Mouse (Mus musculus): Measurements from ENCODE around the gene Dse. TPM values are rescaled to one million over a fixed set of nuclear protein-coding genes. Genes with fewer than 3 reads are reported as not detected.

Dse gene
- polyA plus RNA-seq, 1 experiment, result 51.4 TPM

- H3K27ac ChIP-seq (ENCODE audit: insufficient read depth, low read length), result no peak overlapping the region
- peaks cover 2% of the 10 kb centered on the region for H3K4me1 ChIP-seq (ENCODE audit: control insufficient read depth, insufficient read depth, low read length)
- no peak overlapping the region for H3K4me3 ChIP-seq (ENCODE audit: low read depth, low read length)
- H3K36me3 ChIP-seq (ENCODE audit: control insufficient read depth, insufficient read depth, low read length, poor library complexity, severe bottlenecking), result no peaks in the 10 kb centered on the region
- H3K9me3 ChIP-seq (replicated peaks; ENCODE audit: control insufficient read depth, insufficient read depth, low read length, poor library complexity, severe bottlenecking), result 0 out of 2 replicates have a peak, but pooled peaks cover 2% of the 10 kb centered on the region
- no peaks in the 10 kb centered on the region for H3K27me3 ChIP-seq (ENCODE audit: control insufficient read depth, insufficient read depth, low read length, poor library complexity, severe bottlenecking)
- H3K9ac ChIP-seq (ENCODE audit: low read depth, poor library complexity, severe bottlenecking), result no peak overlapping the region
- no peak for TF ChIP-seq EP300 (IDR thresholded peaks at IDR 0.05; ENCODE audit: insufficient read depth, low read depth, low read length)
- TF ChIP-seq POLR2A (IDR thresholded peaks at IDR 0.05; ENCODE audit: insufficient read depth, low read length), result no peak
Observed at GRCm38 (mm10) chr10:34238536-34238935, 31.0 kb upstream of the Dse start.

DNA sequence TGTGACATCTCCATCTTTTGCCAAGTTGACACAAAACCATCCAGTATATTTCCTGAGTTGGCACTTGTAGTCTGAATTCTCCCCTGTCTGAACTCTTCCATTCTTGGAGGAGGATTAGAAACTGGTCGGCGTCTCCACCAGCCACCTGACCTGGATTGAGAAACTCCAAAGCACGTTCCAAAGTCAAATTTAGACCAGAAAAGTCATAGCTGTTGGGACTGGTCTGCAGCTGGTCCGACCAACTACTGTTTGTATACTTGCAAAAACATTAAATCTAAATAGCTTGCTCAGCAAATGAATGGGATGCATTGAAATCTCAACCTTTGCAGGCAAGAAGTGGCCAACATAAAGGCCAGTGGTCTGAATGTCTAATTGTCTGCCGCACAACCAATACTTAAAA lies 29.1 kb upstream of the Dse start:
- Histone ChIP-seq H3K27ac (ENCODE audit: insufficient read depth, low read length) (no peak overlapping the region), H3K36me3 (ENCODE audit: control insufficient read depth, insufficient read depth, low read length, poor library complexity, severe bottlenecking) (no peaks in the 10 kb centered on the region), H3K4me1 (ENCODE audit: control insufficient read depth, insufficient read depth, low read length) (peaks cover 2% of the 10 kb centered on the region), H3K27me3 (ENCODE audit: control insufficient read depth, insufficient read depth, low read length, poor library complexity, severe bottlenecking) (no peaks in the 10 kb centered on the region), H3K4me3 (ENCODE audit: low read depth, low read length) (no peak overlapping the region), H3K9me3 (replicated peaks; ENCODE audit: control insufficient read depth, insufficient read depth, low read length, poor library complexity, severe bottlenecking) (0 out of 2 replicates have a peak, but pooled peaks cover 2% of the 10 kb centered on the region), H3K9ac (ENCODE audit: low read depth, poor library complexity, severe bottlenecking) (no peak overlapping the region)
- TF ChIP-seq POLR2A (IDR thresholded peaks at IDR 0.05; ENCODE audit: insufficient read depth, low read length) (no peak), EP300 (IDR thresholded peaks at IDR 0.05; ENCODE audit: insufficient read depth, low read depth, low read length) (no peak)

GRCm38 (mm10) chr10:34235384-34235783 lies 27.9 kb upstream of the Dse start:
- H3K36me3 ChIP-seq (ENCODE audit: control insufficient read depth, insufficient read depth, low read length, poor library complexity, severe bottlenecking), result no peaks in the 10 kb centered on the region
- 0 out of 2 replicates have a peak, but pooled peaks cover 2% of the 10 kb centered on the region for H3K9me3 ChIP-seq (replicated peaks; ENCODE audit: control insufficient read depth, insufficient read depth, low read length, poor library complexity, severe bottlenecking)
- no peak overlapping the region for H3K4me3 ChIP-seq (ENCODE audit: low read depth, low read length)
- no peak for TF ChIP-seq POLR2A (IDR thresholded peaks at IDR 0.05; ENCODE audit: insufficient read depth, low read length)
- TF ChIP-seq EP300 (IDR thresholded peaks at IDR 0.05; ENCODE audit: insufficient read depth, low read depth, low read length), result no peak
- no peaks in the 10 kb centered on the region for H3K27me3 ChIP-seq (ENCODE audit: control insufficient read depth, insufficient read depth, low read length, poor library complexity, severe bottlenecking)
- H3K27ac ChIP-seq (ENCODE audit: insufficient read depth, low read length), result peak overlapping the region; percentile 29
- H3K4me1 ChIP-seq (ENCODE audit: control insufficient read depth, insufficient read depth, low read length), result peaks cover 2% of the 10 kb centered on the region
- H3K9ac ChIP-seq (ENCODE audit: low read depth, poor library complexity, severe bottlenecking), result no peak overlapping the region

GRCm38 (mm10) chr10:34233931-34234745 lies 26.6 kb upstream of the Dse start:
- Histone ChIP-seq H3K4me3 (ENCODE audit: low read depth, low read length) (no peak overlapping the region), H3K36me3 (ENCODE audit: control insufficient read depth, insufficient read depth, low read length, poor library complexity, severe bottlenecking) (no peaks in the 10 kb centered on the region), H3K27ac (ENCODE audit: insufficient read depth, low read length) (peak overlapping the region; percentile 87), H3K27me3 (ENCODE audit: control insufficient read depth, insufficient read depth, low read length, poor library complexity, severe bottlenecking) (no peaks in the 10 kb centered on the region), H3K4me1 (ENCODE audit: control insufficient read depth, insufficient read depth, low read length) (peaks cover 2% of the 10 kb centered on the region), H3K9me3 (replicated peaks; ENCODE audit: control insufficient read depth, insufficient read depth, low read length, poor library complexity, severe bottlenecking) (0 out of 2 replicates have a peak, but pooled peaks cover 2% of the 10 kb centered on the region), H3K9ac (ENCODE audit: low read depth, poor library complexity, severe bottlenecking) (no peak overlapping the region)
- TF ChIP-seq POLR2A (IDR thresholded peaks at IDR 0.05; ENCODE audit: insufficient read depth, low read length) (no peak), EP300 (IDR thresholded peaks at IDR 0.05; ENCODE audit: insufficient read depth, low read depth, low read length) (peak; percentile 99), CTCF (IDR thresholded peaks at IDR 0.05; ENCODE audit: low read depth, low read length) (no peak)

- 0 out of 2 replicates have a peak, but pooled peaks cover 2% of the 10 kb centered on the region for H3K9me3 ChIP-seq (replicated peaks; ENCODE audit: control insufficient read depth, insufficient read depth, low read length, poor library complexity, severe bottlenecking)
- peaks cover 2% of the 10 kb centered on the region for H3K4me1 ChIP-seq (ENCODE audit: control insufficient read depth, insufficient read depth, low read length)
- no peak for TF ChIP-seq POLR2A (IDR thresholded peaks at IDR 0.05; ENCODE audit: insufficient read depth, low read length)
- no peak for TF ChIP-seq EP300 (IDR thresholded peaks at IDR 0.05; ENCODE audit: insufficient read depth, low read depth, low read length)
- no peak for TF ChIP-seq CTCF (IDR thresholded peaks at IDR 0.05; ENCODE audit: low read depth, low read length)
- H3K9ac ChIP-seq (ENCODE audit: low read depth, poor library complexity, severe bottlenecking), result peak overlapping the region; percentile 69
- H3K27ac ChIP-seq (ENCODE audit: insufficient read depth, low read length), result peak overlapping the region; percentile 85
- no peaks in the 10 kb centered on the region for H3K27me3 ChIP-seq (ENCODE audit: control insufficient read depth, insufficient read depth, low read length, poor library complexity, severe bottlenecking)
- H3K4me3 ChIP-seq (ENCODE audit: low read depth, low read length), result peak overlapping the region; percentile 57
- no peaks in the 10 kb centered on the region for H3K36me3 ChIP-seq (ENCODE audit: control insufficient read depth, insufficient read depth, low read length, poor library complexity, severe bottlenecking)
Observed at GRCm38 (mm10) chr10:34233418-34233817, 25.9 kb upstream of the Dse start.

DNA sequence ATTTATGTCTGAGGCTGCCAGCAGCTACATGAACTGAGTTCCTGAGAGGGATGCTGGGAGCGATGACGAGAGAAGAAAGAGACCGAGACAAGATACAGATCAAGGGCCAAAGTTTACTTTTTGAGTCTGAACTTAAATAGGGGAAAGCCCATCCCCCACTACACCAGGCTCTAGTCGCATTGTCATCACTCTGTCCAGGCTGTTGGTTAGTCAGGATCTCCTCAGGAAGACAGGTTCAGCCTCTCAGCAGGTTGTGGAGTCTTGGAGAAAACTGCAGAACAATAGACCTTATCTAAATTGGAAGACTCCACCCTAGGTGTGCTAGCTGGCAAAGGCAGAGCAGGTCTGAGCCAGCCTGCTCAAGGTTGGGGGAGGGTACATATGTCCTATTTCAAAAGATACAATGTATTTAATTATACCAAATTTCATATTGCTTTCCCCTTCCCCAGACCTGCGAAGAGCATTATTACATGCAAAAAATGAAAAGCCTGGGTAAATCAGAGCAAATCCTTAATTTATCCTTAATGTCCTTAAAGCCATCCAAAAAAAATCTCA lies 22.7 kb upstream of the Dse start:
- H3K4me1 ChIP-seq (ENCODE audit: control insufficient read depth, insufficient read depth, low read length), result no peaks in the 10 kb centered on the region
- no peaks in the 10 kb centered on the region for H3K27me3 ChIP-seq (ENCODE audit: control insufficient read depth, insufficient read depth, low read length, poor library complexity, severe bottlenecking)
- H3K9me3 ChIP-seq (replicated peaks; ENCODE audit: control insufficient read depth, insufficient read depth, low read length, poor library complexity, severe bottlenecking), result peaks cover 7% of the 10 kb centered on the region; the same call in 1 of the 2 replicates
- H3K4me3 ChIP-seq (ENCODE audit: low read depth, low read length), result no peak overlapping the region
- peak overlapping the region; percentile 29; the same call in 1 of the 2 replicates for H3K9ac ChIP-seq (ENCODE audit: low read depth, poor library complexity, severe bottlenecking)
- no peaks in the 10 kb centered on the region for H3K36me3 ChIP-seq (ENCODE audit: control insufficient read depth, insufficient read depth, low read length, poor library complexity, severe bottlenecking)
- H3K27ac ChIP-seq (ENCODE audit: insufficient read depth, low read length), result peak overlapping the region; percentile 97
- TF ChIP-seq POLR2A (IDR thresholded peaks at IDR 0.05; ENCODE audit: insufficient read depth, low read length), result no peak
- peak; percentile 97 for TF ChIP-seq EP300 (IDR thresholded peaks at IDR 0.05; ENCODE audit: insufficient read depth, low read depth, low read length)

All from ES-Bruce4 (cell line).